Mouse (Mus musculus) brown adipose tissue, adult 24 weeks (tissue): ENCODE data around the gene Atg10. TPM values are rescaled to one million over a fixed set of nuclear protein-coding genes. Genes with fewer than 3 reads are reported as not detected.

Experiments
- H3K27ac ChIP-seq: fragments of 200-500 bp; replicated peaks from 2 replicates; pipeline ENCODE4 v1.5.1; 2012; ENCODE audit warnings: low read depth, mild to moderate bottlenecking, low read length
- H3K4me1 ChIP-seq: fragments of 200-500 bp; 2 replicates; pipeline ENCODE4 v1.6.1; 2012; ENCODE audit warnings: low read length, mixed read lengths; ENCODE audit not compliant: control insufficient read depth, insufficient read depth, insufficient read length
- H3K4me3 ChIP-seq: fragments of 200-500 bp; 2 replicates; pipeline ENCODE4 v1.5.1; 2012; ENCODE audit warnings: low read depth, mild to moderate bottlenecking, low read length, moderate library complexity; ENCODE audit not compliant: insufficient read depth
- polyA plus RNA-seq: library from polyadenylated mRNA; stranded (reverse); fragments of >200 nt; gene quantifications from 2 replicates; pipeline ENCODE4 v1.2.4, GENCODE M21; 2012; ENCODE audit not compliant: missing spikeins, insufficient read depth, insufficient read length

Atg10 gene
- polyA plus RNA-seq, 1 experiment: 41.9 TPM

- Histone ChIP-seq H3K4me1 (no peaks in the 10 kb centered on the region), H3K4me3 (no peak overlapping the region), H3K27ac (no peak overlapping the region)
Observed at GRCm38 (mm10) chr13:90977057-90977456, 246.7 kb downstream of the Atg10 start.

- no peak overlapping the region for H3K4me3 ChIP-seq
Observed at GRCm38 (mm10) chr13:90973409-90973808, 250.4 kb downstream of the Atg10 start.

GRCm38 (mm10) chr13:90970259-90971017 is 253.3 kb downstream of the Atg10 start:
- Histone ChIP-seq H3K27ac (no peak overlapping the region), H3K4me1 (no peaks in the 10 kb centered on the region), H3K4me3 (no peak overlapping the region)

More at GRCm38 (mm10) chr13:90973409-90973808, 250.4 kb downstream of the Atg10 start:
- H3K4me1 ChIP-seq: no peaks in the 10 kb centered on the region
- no peak overlapping the region for H3K27ac ChIP-seq

GRCm38 (mm10) chr13:90968940-90969339 is 254.8 kb downstream of the Atg10 start:
- no peaks in the 10 kb centered on the region for H3K4me1 ChIP-seq
- H3K27ac ChIP-seq: no peak overlapping the region
- no peak overlapping the region for H3K4me3 ChIP-seq

- Histone ChIP-seq H3K4me3 (no peak overlapping the region), H3K27ac (no peak overlapping the region), H3K4me1 (no peaks in the 10 kb centered on the region)
Observed at GRCm38 (mm10) chr13:90967422-90967821, 256.3 kb downstream of the Atg10 start.

- Histone ChIP-seq H3K4me1 (no peaks in the 10 kb centered on the region), H3K27ac (no peak overlapping the region), H3K4me3 (no peak overlapping the region)
Observed at GRCm38 (mm10) chr13:90965996-90966395, 257.8 kb downstream of the Atg10 start.

GRCm38 (mm10) chr13:90964511-90964910 is 259.3 kb downstream of the Atg10 start:
- no peak overlapping the region for H3K4me3 ChIP-seq
- H3K27ac ChIP-seq: no peak overlapping the region
- H3K4me1 ChIP-seq: no peaks in the 10 kb centered on the region

GRCm38 (mm10) chr13:90962836-90963760 is 260.7 kb downstream of the Atg10 start:
- H3K4me3 ChIP-seq: no peak overlapping the region
- no peaks in the 10 kb centered on the region for H3K4me1 ChIP-seq
- H3K27ac ChIP-seq: no peak overlapping the region

- no peak overlapping the region for H3K4me3 ChIP-seq
Observed at GRCm38 (mm10) chr13:90960591-90960990, 263.2 kb downstream of the Atg10 start.

GRCm38 (mm10) chr13:90958894-90959293 is 264.9 kb downstream of the Atg10 start:
- no peak overlapping the region for H3K4me3 ChIP-seq
- no peaks in the 10 kb centered on the region for H3K4me1 ChIP-seq
- no peak overlapping the region for H3K27ac ChIP-seq

More at GRCm38 (mm10) chr13:90960591-90960990, 263.2 kb downstream of the Atg10 start:
- H3K4me1 ChIP-seq: no peaks in the 10 kb centered on the region
- H3K27ac ChIP-seq: no peak overlapping the region

- no peak overlapping the region for H3K4me3 ChIP-seq
- H3K27ac ChIP-seq: no peak overlapping the region
- H3K4me1 ChIP-seq: no peaks in the 10 kb centered on the region
Observed at GRCm38 (mm10) chr13:90939600-90939999, 284.2 kb downstream of the Atg10 start.

- Histone ChIP-seq H3K4me1 (no peaks in the 10 kb centered on the region), H3K4me3 (no peak overlapping the region)
Observed at GRCm38 (mm10) chr13:90939192-90939591, 284.6 kb downstream of the Atg10 start.

GRCm38 (mm10) chr13:90935852-90936251 is 287.9 kb downstream of the Atg10 start:
- H3K4me1 ChIP-seq: no peaks in the 10 kb centered on the region
- no peak overlapping the region for H3K27ac ChIP-seq
- no peak overlapping the region for H3K4me3 ChIP-seq

More at GRCm38 (mm10) chr13:90939192-90939591, 284.6 kb downstream of the Atg10 start:
- no peak overlapping the region for H3K27ac ChIP-seq

GRCm38 (mm10) chr13:90933256-90933655 is 290.5 kb downstream of the Atg10 start:
- no peak overlapping the region for H3K27ac ChIP-seq

GRCm38 (mm10) chr13:90929847-90930246 is 293.9 kb downstream of the Atg10 start:
- Histone ChIP-seq H3K4me3 (no peak overlapping the region), H3K27ac (no peak overlapping the region), H3K4me1 (no peaks in the 10 kb centered on the region)

More at GRCm38 (mm10) chr13:90933256-90933655, 290.5 kb downstream of the Atg10 start:
- no peaks in the 10 kb centered on the region for H3K4me1 ChIP-seq
- H3K4me3 ChIP-seq: no peak overlapping the region
